Mouse (Mus musculus) cerebral cortex, adult 2 months (tissue): ENCODE results near the gene Sos1.

Experiments used
- WGBS: fragments of 180-500 bp; shearing (Covaris S2); methylation state at CpG from one replicate; pipeline ENCODE4 v1.1.7; 2018; 5-methylcytosine and 5-hydroxymethylcytosine counted together

Gene Sos1

DNA sequence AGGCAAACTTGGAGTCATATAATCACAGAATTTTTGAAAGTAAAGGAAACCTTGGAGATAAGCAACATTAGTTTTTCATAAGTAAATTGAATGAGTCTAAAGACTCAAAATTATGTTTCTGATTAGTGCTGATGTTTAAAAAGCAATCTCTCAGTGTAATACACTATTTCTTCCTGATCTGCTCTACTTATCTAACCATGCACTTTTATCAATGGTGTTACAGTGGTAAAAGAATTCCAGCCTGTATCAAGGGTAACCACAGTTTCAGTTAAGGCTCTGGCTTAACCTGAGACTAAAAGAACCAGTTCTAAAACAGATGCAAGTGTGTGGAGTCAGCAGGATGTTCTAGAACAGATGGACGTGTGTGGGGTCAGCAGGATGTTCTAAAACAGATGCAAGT is 59.3 kb downstream of the Sos1 start:
- WGBS, result 65% methylated on average over 1 of the region's 1 CpGs

DNA sequence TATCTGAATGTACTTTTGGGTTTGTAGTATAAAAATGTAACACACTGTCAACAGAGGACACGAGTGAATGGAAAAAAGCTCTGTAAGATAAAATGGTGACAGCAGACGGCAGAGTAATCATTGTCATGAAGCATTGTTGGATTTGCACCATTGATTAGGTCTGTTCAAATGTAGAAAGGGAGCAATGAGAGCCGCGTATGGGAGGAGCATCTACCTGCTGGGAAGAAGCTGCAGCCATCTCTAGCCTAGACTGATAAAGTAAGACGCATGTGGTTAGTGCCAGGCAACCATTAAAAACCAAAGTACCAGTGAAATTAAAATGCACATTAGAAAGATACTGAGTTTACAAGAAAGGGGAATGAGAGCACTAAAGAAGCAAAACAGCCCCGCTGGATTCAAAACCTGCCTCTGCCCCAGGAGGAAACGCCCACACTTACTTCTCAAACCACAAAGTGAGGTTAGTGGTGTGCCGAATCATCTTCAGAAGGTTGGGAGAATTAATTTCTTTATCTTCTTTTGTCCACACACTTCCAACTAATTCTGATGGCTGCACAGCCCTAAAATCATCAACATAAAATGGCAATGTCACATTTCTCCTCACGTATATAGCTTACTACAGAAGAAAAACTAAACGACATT is 61.6 kb downstream of the Sos1 start:
- 78% methylated on average over 10 of the region's 10 CpGs for WGBS

DNA sequence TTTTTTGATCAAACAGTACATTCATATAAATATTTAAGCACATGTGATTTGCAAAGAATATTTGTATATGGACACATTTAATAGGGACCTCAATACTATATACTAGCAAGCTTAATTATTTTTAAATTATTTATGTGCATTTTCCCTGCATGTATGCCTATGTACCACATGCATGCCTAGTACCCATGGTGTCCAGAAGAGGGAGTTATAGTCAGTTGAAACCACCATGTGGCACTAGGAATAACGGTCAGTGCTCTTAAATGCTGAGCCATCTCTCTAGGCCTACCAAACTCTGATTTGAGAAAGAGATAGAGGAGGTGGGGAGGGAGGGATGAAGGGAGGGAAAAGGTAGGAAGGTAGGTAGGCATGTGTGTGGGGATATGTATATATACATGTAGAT is 69.1 kb downstream of the Sos1 start:
- WGBS, result 40% methylated on average over 1 of the region's 1 CpGs

DNA sequence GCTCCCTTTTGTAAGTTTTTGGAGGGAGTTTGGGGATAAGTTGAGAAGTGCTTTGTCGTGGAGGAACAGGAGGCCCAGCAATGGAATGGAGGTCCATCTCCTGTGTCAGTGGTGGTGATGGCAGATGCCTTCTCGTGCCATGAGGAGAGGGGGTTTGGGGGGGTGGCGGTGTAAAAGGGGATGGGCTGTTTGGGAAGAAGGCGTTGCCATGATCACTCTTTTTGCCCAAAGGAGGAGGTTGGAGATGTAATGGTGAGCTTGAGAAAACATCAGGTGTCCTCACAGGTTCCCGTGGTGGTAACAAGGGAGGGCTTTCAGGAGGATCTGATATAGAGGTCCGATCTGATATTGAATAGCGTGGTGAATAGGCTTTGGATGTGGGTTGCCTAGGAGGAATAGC is 82.0 kb downstream of the Sos1 start:
- 92% methylated on average over 7 of the region's 7 CpGs for WGBS

DNA sequence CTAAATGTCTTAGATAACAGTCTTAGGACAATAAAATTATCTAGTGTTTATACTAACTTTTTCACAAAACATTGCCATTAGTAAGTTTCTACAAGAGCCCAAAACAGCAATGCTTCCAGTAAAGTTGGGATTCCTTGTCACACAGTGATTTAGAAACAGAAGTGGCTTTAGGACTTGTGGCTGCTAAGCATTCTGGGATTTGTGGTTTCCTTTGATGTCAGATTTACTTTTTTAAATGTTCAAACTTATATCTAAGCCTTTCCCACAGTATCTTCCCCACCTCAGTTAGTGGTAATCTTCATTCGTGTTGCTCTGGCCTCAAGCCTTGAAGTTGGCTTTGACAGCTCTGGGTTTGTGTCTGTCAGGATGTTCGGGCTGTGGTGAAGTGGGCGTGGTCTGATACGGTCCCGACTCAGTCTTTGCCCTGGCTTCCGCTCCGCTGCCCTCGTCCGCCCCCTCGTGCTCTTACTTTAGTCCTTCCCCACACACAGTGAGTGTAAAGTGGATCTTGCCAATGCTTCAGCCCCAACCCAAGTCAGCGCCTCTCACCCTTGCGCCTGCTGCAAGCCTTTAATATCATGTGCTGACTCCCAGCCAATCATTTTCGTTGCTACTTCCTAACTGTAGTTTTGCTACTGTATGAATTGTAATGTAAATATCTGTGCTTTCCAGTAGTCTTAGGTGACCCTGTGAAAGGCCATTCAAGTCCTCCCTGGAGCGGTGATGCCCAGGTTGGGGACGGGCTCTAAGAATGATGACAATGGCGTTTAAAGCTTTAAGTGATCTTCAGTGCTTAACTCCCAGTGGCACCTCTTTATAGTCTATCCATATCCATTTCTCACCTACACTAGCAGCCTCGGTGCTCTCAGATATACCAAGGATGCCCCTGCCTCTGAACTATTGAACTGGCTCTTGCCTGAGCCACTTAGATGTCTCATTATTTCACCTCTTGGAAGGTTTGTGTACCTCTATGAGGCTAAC is 88.5 kb downstream of the Sos1 start:
- WGBS, result 9% methylated on average over 17 of the region's 17 CpGs

DNA sequence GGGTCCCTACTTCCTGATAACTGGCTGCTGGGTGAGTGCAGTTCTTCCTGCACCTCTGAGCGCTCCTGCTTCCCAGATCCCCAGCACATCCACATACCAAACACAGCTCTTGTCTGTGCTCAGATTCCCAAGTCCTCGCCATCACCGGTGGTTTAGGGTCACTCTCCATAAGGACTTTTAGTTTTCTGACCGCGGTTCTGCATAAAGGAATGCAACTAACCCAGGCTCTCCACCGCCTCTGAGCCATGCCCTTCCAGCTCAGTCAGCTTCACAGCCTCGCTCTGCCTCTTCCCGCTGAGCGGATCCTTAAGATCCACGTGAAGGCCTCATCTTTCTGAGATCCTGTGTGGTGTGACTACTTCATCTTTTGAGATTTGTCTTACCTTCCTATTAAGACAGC is 90.2 kb downstream of the Sos1 start:
- WGBS, result 83% methylated on average over 10 of the region's 10 CpGs

DNA sequence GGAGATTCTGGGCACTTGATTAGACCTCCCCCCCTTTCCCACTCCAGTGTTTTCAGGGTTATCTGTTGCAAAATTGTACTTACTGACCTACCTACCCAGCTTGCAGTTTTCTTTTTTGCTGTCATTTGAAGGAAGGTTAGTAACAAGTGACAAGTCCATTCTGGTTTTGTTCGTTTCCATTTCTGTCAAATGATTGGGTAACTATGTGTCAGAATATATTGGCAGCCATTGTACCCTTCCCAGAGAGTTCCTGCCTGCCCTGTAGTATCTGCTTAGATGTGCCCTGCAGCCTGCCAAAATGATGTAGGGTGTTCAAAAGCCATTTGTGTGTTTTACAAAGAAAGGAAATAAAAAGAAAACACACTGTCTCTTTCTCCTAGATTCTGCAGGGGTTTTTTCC is 94.6 kb downstream of the Sos1 start:
- 47% methylated on average over 1 of the region's 1 CpGs for WGBS

DNA sequence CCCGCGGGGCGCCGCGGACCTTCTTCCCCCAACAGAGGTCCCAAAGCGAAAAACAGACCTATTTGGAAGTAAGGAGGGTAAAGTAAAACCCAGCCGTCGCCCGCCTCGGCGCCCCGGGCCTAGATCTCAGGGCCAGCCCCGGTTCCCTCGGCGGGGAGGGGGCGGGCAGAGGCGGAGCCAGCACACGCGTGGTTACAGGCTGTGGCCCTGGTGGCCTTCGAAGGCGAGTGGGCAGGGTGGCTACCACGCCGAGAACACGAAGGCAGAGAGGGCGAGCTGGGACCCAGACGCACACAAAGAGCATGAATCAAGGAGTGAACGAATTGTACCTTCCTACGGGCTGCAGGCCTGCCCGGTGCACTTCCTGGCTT is 106.5 kb downstream of the Sos1 start:
- WGBS, result 18% methylated on average over 29 of the region's 29 CpGs

DNA sequence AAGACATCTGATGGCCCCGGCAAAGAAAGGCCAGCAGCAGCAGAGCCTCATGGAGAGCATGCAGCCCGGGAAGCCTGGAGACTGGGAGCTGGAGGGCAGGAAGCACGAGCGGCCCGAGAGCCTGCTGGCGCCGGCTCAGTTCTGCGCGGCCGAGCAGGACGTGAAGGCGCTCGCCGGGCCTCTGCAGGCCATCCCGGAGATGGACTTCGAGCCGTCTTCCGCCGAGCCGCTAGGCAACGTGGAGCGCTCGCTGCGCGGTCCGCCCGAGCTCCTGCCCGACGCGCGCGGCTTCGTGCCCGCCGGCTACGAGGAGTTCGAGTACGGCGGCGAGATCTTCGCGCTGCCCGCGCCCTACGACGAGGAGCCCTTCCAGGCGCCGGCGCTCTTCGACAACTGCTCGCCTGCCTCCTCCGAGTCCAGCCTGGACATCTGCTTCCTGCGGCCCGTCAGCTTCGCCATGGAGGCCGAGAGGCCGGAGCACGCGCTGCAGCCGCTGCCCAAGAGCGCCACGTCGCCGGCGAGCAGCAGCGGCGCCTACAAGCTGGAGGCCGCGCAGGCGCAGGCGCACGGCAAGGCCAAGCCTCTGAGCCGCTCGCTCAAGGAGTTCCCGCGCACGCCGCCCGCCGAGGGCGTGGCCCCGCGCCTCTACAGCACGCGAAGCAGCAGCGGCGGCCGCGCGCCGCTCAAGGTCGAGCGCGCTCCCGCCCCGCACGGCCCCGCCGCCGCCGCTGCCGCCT is 107.1 kb downstream of the Sos1 start, which contains the start of gene Gm10190:
Gene Gm10190, minus strand, starts transcription at position 553 of the 737 bp plus-strand sequence.
- WGBS, result 3% methylated on average over 102 of the region's 102 CpGs

DNA sequence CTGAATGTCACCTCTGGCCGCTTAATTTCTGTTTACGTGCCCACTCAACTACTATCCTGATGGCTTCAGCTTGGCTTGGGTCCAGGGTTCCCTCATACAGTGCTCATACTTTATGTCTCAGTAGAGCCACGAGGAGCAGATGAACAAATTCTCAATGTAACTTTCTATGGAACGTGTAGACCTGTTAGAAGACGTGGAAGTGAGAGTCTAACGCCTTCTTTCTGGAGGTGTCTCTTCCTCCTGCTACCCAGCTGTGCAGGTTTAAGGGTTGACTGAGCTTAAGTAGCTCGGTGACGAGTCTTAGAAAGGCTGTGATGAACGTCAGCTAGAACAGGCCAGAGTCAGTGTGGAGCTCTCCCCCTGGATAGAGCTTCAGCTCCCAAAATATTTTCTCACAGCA is 111.6 kb downstream of the Sos1 start:
- 63% methylated on average over 9 of the region's 9 CpGs for WGBS

DNA sequence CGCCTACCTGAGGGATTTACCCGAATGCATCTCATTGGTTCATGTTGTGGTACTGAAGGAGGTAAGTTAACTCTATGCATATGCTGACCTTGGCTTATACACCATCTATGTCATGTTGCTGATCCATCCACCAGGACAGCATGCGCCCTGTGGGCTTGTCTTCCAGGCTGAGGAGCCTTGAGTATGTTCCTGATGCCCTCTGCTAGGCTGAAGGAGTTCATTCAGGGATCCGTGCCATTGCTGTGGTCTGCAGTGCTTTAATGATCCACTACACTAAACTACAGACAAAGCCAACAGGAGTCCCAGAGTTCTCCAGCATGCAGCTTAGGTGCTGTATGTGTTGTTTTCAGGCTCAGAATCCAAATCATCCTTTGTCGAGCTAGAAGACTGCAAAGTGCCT is 113.0 kb downstream of the Sos1 start:
- 94% methylated on average over 5 of the region's 5 CpGs for WGBS

DNA sequence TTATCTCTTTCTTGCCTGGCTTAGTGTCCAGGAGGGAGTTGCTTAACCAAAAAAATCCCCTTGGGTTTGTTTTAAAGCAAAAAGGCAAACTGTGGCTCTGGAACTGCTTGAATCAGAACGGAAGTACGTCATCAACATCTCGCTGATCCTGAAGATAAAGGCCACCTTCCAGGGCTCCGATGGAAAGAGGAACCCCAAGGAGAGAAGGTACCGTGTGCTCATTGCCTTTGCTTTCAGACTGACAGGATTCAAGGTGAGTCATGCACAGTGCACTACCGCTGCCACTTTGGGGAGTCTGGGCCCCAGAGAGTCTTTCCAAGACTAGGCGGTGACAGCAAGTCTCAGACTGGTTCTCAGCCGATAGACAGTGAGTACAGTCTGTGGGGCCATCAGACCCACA is 120.0 kb downstream of the Sos1 start:
- 92% methylated on average over 8 of the region's 8 CpGs for WGBS

DNA sequence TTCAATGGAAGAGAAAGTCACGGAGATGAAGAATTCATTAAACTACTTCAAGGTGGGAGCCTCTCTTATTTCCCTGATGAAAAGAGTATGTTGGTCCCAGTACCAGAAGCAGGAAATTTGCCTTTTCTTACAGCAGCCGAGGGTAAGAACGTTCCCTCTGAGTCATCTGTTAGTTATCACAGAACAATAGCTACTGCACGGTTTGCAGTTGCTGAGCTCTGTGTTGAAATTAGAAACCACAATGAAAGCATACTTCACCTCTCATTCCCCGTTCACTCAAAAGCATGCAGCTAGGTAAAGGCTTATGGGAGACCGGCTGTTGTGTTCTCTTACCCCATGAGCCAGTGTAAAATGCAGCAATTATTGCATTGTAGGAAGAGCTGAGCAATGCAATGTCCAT is 133.0 kb downstream of the Sos1 start:
- 61% methylated on average over 6 of the region's 6 CpGs for WGBS

DNA sequence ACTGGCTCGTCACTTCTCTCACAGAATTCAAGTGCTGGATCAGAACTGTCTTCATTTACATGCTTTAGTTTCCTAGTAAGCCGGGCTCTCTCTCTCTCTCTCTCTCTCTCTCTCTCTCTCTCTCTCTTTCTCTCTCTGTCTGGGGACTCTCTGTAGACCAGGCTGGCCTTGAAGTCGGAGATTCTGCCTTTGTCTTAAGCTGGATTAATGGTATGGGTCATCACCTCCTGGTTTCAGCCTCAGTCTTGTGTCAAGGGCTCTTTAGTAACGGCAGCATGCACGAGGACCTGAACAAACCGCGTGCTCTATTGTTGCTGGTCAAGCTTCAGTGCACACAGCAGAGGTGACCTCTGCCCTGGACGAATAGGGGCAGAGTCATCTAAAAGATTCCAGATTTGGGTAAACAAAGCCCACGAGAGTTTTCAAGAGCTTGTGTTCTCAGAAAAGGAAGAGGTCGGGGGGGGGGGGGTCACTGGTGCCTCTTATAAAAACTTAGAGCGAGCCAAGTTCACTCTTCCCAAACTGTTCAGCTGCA is 133.6 kb downstream of the Sos1 start:
- 52% methylated on average over 11 of the region's 11 CpGs for WGBS

DNA sequence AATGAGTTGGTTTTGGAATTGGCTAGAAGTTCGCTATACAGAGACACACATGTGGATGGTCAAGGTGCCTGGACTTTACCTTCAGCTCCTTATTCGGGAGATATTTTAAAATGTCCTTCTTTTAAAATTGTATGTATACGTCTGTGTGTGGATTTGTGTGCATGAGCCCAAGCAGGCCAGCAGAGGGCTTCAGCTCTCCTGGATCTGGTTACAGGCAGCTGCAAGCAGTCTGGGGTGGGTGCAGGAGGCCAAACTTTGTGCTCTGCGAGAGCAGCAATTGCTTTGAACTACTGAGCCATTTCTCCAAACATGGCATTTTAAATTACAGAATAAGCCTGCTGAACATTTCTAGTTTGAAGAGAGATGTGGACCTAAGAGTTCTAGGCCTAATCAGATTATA is 135.0 kb downstream of the Sos1 start:
- WGBS, result 80% methylated on average over 4 of the region's 4 CpGs
